Mouse (Mus musculus) embryonic facial prominence, embryonic 11.5 days (tissue): ENCODE results near the gene Zfp536. TPM values are rescaled to one million over a fixed set of nuclear protein-coding genes. Genes with fewer than 3 reads are reported as not detected.

Source experiments
- ATAC-seq: fragments of 200-750 bp; cut with Nextera tagmentation; replicated peaks from 2 replicates; pipeline ENCODE4 v1.8.0; 2017; ENCODE audit warnings: low read depth; ENCODE audit not compliant: insufficient number of reproducible peaks, low FRiP score, low TSS enrichment
- DNase-seq: peaks from one replicate; pipeline ENCODE4 v3.0.0-alpha.2; 2015; ENCODE audit warnings: low spot score
- H3K27ac ChIP-seq: fragments of 300-500 bp; sonication (generic); replicated peaks from 2 replicates; pipeline ENCODE4 v1.5.1; 2014; ENCODE audit warnings: mild to moderate bottlenecking, low read depth, low read length, control low read depth
- H3K27me3 ChIP-seq: fragments of 300-500 bp; sonication (generic); 2 replicates; pipeline ENCODE4 v1.6.1; 2014; ENCODE audit warnings: mild to moderate bottlenecking, low read length, moderate library complexity, mixed read lengths; ENCODE audit not compliant: control insufficient read depth, insufficient read depth
- H3K36me3 ChIP-seq: fragments of 300-500 bp; sonication (generic); replicated peaks from 2 replicates; pipeline ENCODE4 v1.6.1; 2014; ENCODE audit warnings: low read depth, mild to moderate bottlenecking, low read length, moderate library complexity, mixed read lengths; ENCODE audit not compliant: control insufficient read depth, insufficient read depth
- H3K4me1 ChIP-seq: fragments of 300-500 bp; sonication (generic); 2 replicates; pipeline ENCODE4 v1.6.1; 2014; ENCODE audit warnings: low read length, mixed read lengths; ENCODE audit not compliant: control insufficient read depth, insufficient read depth
- H3K4me2 ChIP-seq: fragments of 300-500 bp; sonication (generic); 2 replicates; pipeline ENCODE4 v1.6.1; 2014; ENCODE audit warnings: low read depth, mild to moderate bottlenecking, control low read depth, low read length, moderate library complexity
- H3K4me3 ChIP-seq: fragments of 300-500 bp; sonication (generic); 2 replicates; pipeline ENCODE4 v1.5.1; 2014; ENCODE audit warnings: low read depth, low read length, control low read depth
- H3K9ac ChIP-seq: fragments of 300-500 bp; sonication (generic); replicated peaks from 2 replicates; pipeline ENCODE4 v1.6.1; 2014; ENCODE audit warnings: mild to moderate bottlenecking, control low read depth, low read length
- H3K9me3 ChIP-seq: fragments of 300-500 bp; sonication (generic); replicated peaks from 2 replicates; pipeline ENCODE4 v1.6.1; 2016; ENCODE audit warnings: mild to moderate bottlenecking, low read length, inconsistent platforms, mixed read lengths; ENCODE audit not compliant: control insufficient read depth
- WGBS: fragments of 180-500 bp; shearing (Covaris S2); extraction: QIAGEN DNeasy Blood & Tissue Kit; methylation state at CpG from one replicate; pipeline ENCODE4 v1.1.7; 2014; 5-methylcytosine and 5-hydroxymethylcytosine counted together
- polyA plus RNA-seq: library from polyadenylated mRNA; unstranded; fragments of >200 nt; fragmentation: Nextera tagmentation; extraction: Ambion mirVana; gene quantifications from 2 replicates; pipeline ENCODE4 v1.2.1, GENCODE M21; 2014

Gene Zfp536
- polyA plus RNA-seq, 1 experiment from 2014 or later = 9.9 TPM

DNA sequence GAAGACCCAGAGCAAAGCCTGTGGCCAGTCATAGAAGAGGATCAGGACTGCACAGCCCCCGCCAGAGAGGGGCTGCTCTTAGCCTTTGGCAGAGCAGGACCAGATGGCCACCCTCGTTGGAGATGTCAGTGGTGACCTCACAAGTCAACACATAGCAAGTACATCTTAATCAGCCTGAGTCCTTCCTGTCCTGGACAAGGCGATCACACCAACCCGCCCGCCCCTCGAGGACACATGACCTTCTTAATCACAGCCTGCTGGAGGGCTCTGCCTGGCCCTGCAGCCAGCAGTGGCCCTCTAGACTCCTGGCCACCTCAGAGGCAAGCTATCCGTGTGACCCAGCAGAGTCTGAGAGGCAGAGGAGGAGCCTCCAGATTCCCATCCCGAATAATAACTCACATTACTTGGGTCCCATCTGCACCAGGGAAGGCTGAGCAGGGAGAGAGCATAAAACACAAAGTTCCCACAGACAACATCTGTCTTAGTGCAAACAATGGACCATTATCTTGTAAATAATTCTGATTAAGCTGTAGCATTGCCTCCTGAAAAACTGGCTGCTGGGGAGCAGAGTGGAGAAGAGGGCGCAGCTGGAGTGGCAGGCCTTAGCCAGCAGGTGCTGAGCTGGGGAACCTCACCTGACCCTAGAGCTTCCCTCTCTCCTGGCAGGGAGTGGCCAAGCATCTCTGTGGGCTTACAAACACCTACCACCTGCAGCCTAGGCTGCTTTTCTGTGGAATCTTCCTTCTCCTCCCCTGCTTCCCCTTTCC, 306.8 kb downstream of the Zfp536 start:
- Histone ChIP-seq H3K4me1 (peaks cover 8% of the 10 kb centered on the region), H3K4me3 (no peak overlapping the region), H3K9ac (no peak overlapping the region), H3K4me2 (no peak overlapping the region), H3K9me3 (no peaks in the 10 kb centered on the region), H3K27ac (no peak overlapping the region), H3K27me3 (no peaks in the 10 kb centered on the region; the same call in 1 of the 2 replicates), H3K36me3 (no peaks in the 10 kb centered on the region)
- WGBS = 21% methylated on average over 9 of the region's 9 CpGs
- DNase-seq (no peak), ATAC-seq (no peak)

DNA sequence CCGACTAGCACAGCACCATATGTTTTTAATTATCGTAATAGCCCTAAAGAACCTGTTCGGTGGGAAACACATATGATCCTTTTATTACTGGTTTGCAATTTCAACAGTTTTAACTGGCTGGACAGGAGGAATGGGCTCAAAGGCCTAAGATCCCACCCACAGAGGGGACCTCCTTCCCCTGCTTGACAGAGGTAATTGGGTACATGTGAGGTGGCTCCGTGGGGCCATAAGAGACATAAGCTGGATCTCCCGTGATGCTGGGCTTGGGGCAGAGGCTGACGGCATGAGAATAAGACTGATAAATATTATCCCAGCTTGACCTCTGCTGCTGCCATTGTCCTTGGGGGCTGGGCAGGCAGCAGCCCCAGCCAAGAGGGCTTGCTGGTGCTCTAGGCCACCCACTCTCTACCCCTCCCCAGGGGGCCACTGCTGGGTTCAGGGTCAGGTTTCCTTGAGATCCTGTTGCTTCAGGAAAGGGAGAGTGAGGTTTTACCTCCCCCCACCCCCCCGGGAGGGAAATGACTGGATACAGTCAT, 309.2 kb downstream of the Zfp536 start:
- H3K36me3 ChIP-seq = no peaks in the 10 kb centered on the region
- H3K4me3 ChIP-seq = no peak overlapping the region
- DNase-seq = peak; percentile 83
- no peaks in the 10 kb centered on the region for H3K9me3 ChIP-seq
- no peak overlapping the region for H3K9ac ChIP-seq
- ATAC-seq = peak; percentile 74
- 15% methylated on average over 7 of the region's 7 CpGs for WGBS
- H3K27me3 ChIP-seq = no peaks in the 10 kb centered on the region; the same call in 1 of the 2 replicates
- H3K27ac ChIP-seq = no peak overlapping the region; the same call in 1 of the 2 replicates
- H3K4me1 ChIP-seq = peaks cover 8% of the 10 kb centered on the region
- 0 out of 2 replicates have a peak overlapping the region, but pooled peaks have one; percentile 20 for H3K4me2 ChIP-seq

DNA sequence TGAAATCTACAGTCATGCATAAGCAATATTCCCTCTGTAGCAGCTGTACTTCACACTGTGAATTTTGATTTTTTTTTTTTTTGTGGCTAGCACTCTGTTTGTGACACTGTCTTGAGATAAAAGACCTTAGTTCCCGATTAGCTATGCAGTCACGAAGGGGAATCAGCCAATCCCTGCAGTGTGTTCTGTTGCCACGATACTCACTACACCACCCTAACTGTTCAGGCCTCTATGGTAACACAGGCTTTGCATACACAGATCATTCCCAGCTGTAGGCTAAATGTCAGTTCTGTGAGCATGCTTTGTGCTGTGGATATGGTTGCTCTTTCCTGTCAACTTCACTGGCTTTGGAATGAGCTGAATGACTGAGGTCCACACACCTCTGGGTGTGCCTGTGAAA, 325.9 kb downstream of the Zfp536 start:
- WGBS = 78% methylated on average over 3 of the region's 3 CpGs
- Histone ChIP-seq H3K9ac (no peak overlapping the region), H3K27ac (no peak overlapping the region), H3K27me3 (no peaks in the 10 kb centered on the region), H3K4me2 (no peak overlapping the region), H3K36me3 (no peaks in the 10 kb centered on the region), H3K4me3 (no peak overlapping the region), H3K4me1 (no peaks in the 10 kb centered on the region), H3K9me3 (no peaks in the 10 kb centered on the region)
- ATAC-seq (no peak), DNase-seq (no peak)

DNA sequence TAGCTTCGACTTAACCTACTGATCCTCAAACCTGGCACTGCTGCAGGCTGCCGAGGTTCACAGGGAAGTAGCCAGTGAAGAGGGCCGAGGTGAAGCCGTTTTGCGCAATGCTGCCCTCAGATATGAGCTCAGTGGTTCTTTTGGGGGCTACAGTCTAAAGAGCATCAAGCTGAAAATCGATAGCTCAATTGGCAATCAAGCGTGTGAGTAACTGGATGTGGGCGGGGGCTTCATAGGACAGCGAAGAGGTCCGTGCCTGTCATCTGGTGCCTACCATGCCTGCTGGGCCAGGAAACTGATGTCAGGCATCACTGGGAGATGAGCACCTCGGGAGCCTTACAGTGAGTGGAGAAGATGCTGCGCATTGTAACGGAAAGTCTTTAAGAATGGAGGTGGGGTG, 333.5 kb downstream of the Zfp536 start:
- H3K9ac ChIP-seq = no peak overlapping the region
- WGBS = 81% methylated on average over 13 of the region's 13 CpGs
- DNase-seq (no peak), ATAC-seq (no peak)
- no peak overlapping the region for H3K4me2 ChIP-seq
- H3K4me3 ChIP-seq = no peak overlapping the region
- no peaks in the 10 kb centered on the region for H3K36me3 ChIP-seq
- H3K27me3 ChIP-seq = no peaks in the 10 kb centered on the region
- H3K4me1 ChIP-seq = no peaks in the 10 kb centered on the region
- H3K27ac ChIP-seq = no peak overlapping the region
- no peaks in the 10 kb centered on the region for H3K9me3 ChIP-seq

DNA sequence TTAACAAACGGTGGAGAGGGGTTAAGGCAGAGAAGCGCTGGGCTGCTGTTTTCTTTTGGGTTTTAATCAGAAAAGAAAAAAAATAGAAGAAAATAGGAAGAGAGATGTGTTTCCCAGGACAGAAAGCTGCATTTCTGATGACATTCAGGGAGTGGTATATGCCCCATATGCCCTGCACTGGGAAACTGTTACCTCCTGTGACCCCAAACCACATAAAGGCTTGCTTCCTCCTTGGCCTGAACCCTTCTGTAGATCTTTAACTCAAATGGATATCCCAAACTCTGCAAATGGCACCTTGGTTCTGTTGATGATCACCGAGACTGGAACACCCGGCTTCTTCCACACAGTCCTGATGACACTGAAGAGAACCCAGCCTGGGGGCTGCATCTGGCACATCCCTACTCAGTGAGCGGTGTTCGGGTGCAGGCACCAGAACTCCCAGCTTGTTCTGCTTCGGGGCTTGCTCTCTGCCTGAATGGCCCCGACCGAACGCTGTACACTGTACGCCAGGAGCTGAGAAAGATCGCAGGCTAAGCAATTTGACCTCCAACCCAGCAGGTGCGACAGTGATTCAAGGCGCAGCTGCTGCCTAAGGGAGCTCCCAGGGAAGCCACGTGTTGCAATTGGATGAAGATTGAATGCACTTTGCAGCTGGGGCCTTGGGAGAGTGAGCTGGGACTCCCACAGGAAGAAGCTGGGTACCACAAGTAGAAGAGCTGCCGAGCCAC, 334.2 kb downstream of the Zfp536 start:
- no peak overlapping the region for H3K4me2 ChIP-seq
- ATAC-seq (peak; percentile 66), DNase-seq (peak; percentile 57)
- no peaks in the 10 kb centered on the region for H3K9me3 ChIP-seq
- H3K9ac ChIP-seq = no peak overlapping the region
- H3K4me1 ChIP-seq = no peaks in the 10 kb centered on the region
- H3K27ac ChIP-seq = no peak overlapping the region
- H3K36me3 ChIP-seq = no peaks in the 10 kb centered on the region
- WGBS = 51% methylated on average over 16 of the region's 16 CpGs
- H3K27me3 ChIP-seq = no peaks in the 10 kb centered on the region
- H3K4me3 ChIP-seq = no peak overlapping the region

DNA sequence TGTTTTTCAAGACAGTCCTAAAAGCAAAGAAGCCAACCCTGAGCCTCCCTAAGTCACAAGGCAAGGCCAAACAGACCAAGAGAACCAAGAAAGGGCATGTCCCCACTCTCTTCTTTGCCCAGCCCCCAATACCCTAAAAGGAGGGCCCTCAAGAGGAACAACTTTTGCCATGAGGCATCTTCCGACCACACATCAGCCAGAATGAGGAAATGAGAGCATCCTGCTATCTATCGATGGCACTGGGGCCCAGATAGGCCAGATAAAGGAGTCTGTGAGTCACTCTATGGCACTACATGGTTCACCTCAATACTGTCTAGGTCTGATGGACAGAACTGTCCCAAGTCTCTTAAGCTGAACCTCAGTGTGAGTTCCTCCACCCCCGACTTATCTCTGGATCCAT, 335.6 kb downstream of the Zfp536 start:
- H3K27ac ChIP-seq = no peak overlapping the region
- ATAC-seq (no peak), DNase-seq (no peak)
- no peaks in the 10 kb centered on the region for H3K4me1 ChIP-seq
- H3K27me3 ChIP-seq = no peaks in the 10 kb centered on the region
- H3K9ac ChIP-seq = no peak overlapping the region
- WGBS = 88% methylated on average over 3 of the region's 3 CpGs
- H3K4me2 ChIP-seq = no peak overlapping the region
- no peaks in the 10 kb centered on the region for H3K9me3 ChIP-seq
- no peak overlapping the region for H3K4me3 ChIP-seq
- no peaks in the 10 kb centered on the region for H3K36me3 ChIP-seq

DNA sequence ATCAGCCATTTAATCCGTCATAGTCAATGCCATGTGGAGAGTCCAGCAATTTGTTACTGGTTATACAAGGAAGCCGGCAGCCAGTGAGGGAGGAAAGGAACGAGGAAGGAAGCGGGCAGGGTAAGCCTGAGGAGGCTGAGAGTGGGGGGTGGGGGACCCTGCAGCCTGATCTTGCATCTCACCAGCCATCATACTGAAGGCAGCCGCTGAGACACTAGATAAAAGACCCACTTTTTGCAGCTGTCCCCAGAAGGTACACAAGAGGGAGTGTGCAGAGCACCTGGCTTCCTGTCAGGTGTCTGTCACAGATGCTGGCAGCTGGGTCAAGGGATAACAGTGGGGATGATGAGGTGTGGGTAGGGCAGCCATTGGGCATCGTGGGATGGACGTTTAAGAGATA, 340.3 kb downstream of the Zfp536 start:
- Histone ChIP-seq H3K9ac (no peak overlapping the region), H3K27me3 (no peaks in the 10 kb centered on the region), H3K36me3 (no peaks in the 10 kb centered on the region), H3K4me3 (no peak overlapping the region), H3K4me2 (no peak overlapping the region), H3K4me1 (no peaks in the 10 kb centered on the region), H3K9me3 (no peaks in the 10 kb centered on the region), H3K27ac (no peak overlapping the region)
- DNase-seq (no peak), ATAC-seq (no peak)
- 56% methylated on average over 7 of the region's 7 CpGs for WGBS

DNA sequence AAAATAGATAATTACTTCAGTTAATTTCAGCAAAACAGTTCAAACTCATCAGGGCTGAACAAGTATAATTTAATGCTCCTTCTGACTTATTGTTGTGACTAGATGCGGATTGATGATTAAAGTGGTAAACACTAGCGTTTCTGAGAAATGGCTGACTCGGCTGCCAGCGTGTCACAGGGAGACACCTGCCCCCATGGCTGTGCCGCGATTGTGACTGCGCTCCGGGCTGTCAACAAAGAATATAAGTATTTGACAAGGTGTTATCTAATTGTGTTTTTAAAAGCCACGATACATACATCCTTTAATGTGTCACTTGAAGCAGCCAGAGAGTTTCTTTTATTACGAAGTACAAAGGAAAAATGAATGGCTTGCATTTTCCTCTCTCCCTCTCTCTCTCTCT, 342.0 kb downstream of the Zfp536 start:
- Histone ChIP-seq H3K4me2 (no peak overlapping the region), H3K27me3 (no peaks in the 10 kb centered on the region), H3K4me1 (no peaks in the 10 kb centered on the region), H3K27ac (no peak overlapping the region), H3K9ac (no peak overlapping the region), H3K36me3 (no peaks in the 10 kb centered on the region), H3K4me3 (no peak overlapping the region), H3K9me3 (no peaks in the 10 kb centered on the region)
- DNase-seq (no peak), ATAC-seq (no peak)
- WGBS = 85% methylated on average over 10 of the region's 10 CpGs
